Mouse (Mus musculus) layer of hippocampus, adult 18-20 months (tissue): ENCODE measurements around the gene Tex264. TPM values are rescaled to one million over a fixed set of nuclear protein-coding genes. Genes with fewer than 3 reads are reported as not detected.

Experiments
- DNase-seq, 2 experiments: peaks; one replicate each; pipeline ENCODE4 v3.0.0; 2022; ENCODE audit warnings: low spot score in 2 of 2
- total RNA-seq, 2 experiments: library from RNA; stranded (reverse); gene quantifications; 2 replicates each; pipeline ENCODE4 v1.2.3; 2021

Gene Tex264
- total RNA-seq, 2 experiments from 2014 or later = 91.9 to 97.1 TPM

- peak in 1 of 2 experiments; percentile 41 for DNase-seq
These were observed 75.0 kb downstream of the Tex264 start for GRCm38 (mm10) chr9:106610727-106611126.

Other genes with a start within 250 kb of the Tex264 start
- 10 to 100 TPM; 14.3 to 16.8 TPM for gene Acy1, start 247.6 kb downstream of the Tex264 start, total RNA-seq
- 10 to 100 TPM; 11.6 to 12.2 TPM for gene Abhd14b, start 238.5 kb downstream of the Tex264 start, total RNA-seq
- 10 to 100 TPM; 32.1 to 34.9 TPM for gene Abhd14a, start 238.2 kb downstream of the Tex264 start, total RNA-seq
- 100 to 1,000 TPM; 186 to 198 TPM for gene Pcbp4, start 232.6 kb downstream of the Tex264 start, total RNA-seq
- gene Gpr62, start 220.0 kb downstream of the Tex264 start, total RNA-seq = 10 to 100 TPM; 12.4 to 12.7 TPM
- gene Rrp9, start 210.0 kb downstream of the Tex264 start, total RNA-seq = 10 to 100 TPM; 28.5 to 29.2 TPM
- 1 to 10 TPM; 3.8 to 5.0 TPM for gene Parp3, start 209.0 kb downstream of the Tex264 start, total RNA-seq
- not detected for gene Iqcf1, start 186.0 kb downstream of the Tex264 start, total RNA-seq
- gene Iqcf5, start 171.4 kb downstream of the Tex264 start, total RNA-seq = not detected
- not detected for gene Iqcf3, start 124.3 kb downstream of the Tex264 start, total RNA-seq
- not detected for gene Iqcf4, start 114.9 kb downstream of the Tex264 start, total RNA-seq
- not detected for gene Iqcf6, start 59.3 kb downstream of the Tex264 start, total RNA-seq
- 10 to 100 TPM; 66.1 to 71.2 TPM for gene Grm2, start 29.8 kb downstream of the Tex264 start, total RNA-seq
- 10 to 100 TPM; 15.4 to 16.6 TPM for gene Rad54l2, start 103.3 kb upstream of the Tex264 start, total RNA-seq
- gene Dcaf1, start 135.9 kb upstream of the Tex264 start, total RNA-seq = 10 to 100 TPM; 32.5 to 33.7 TPM
- gene Rbm15b, start 201.5 kb upstream of the Tex264 start, total RNA-seq = 10 to 100 TPM; 57.4 to 61.2 TPM
- gene Manf, start 206.1 kb upstream of the Tex264 start, total RNA-seq = 100 to 1,000 TPM; 158 to 159 TPM